Mouse (Mus musculus) common myeloid progenitor, adult 5-6 weeks (primary cell): ENCODE data around the gene Cfap46. TPM values are rescaled to one million over a fixed set of nuclear protein-coding genes. Genes with fewer than 3 reads are reported as not detected.

ENCODE experiments used
- ATAC-seq: replicated peaks from 2 replicates; pipeline ENCODE4 v1.8.0; 2016; ENCODE audit warnings: low read depth, mild to moderate bottlenecking, moderate TSS enrichment, inconsistent platforms; ENCODE audit not compliant: poor library complexity, severe bottlenecking
- total RNA-seq: library from RNA; stranded (forward); fragments of 200-1000, 187-1606 nt; gene quantifications from 2 replicates; pipeline ENCODE4 v1.2.3, GENCODE M21; 2017

Cfap46 gene
- total RNA-seq = not detected in 2 replicates

GRCm38 (mm10) chr7:139683706-139684552 is at the start of gene Cfap46:
Cfap46 (minus strand) TSS chr7:139683817.
- ATAC-seq = peak; percentile 70

- ATAC-seq = no peak
Observed at GRCm38 (mm10) chr7:139731276-139731696, 47.7 kb upstream of the Cfap46 start.

GRCm38 (mm10) chr7:139727072-139727471 is 43.5 kb upstream of the Cfap46 start:
- no peak for ATAC-seq

- ATAC-seq = no peak
Observed at GRCm38 (mm10) chr7:139725641-139726040, 42.0 kb upstream of the Cfap46 start.

- no peak for ATAC-seq
Observed at GRCm38 (mm10) chr7:139723986-139724385, 40.4 kb upstream of the Cfap46 start.

GRCm38 (mm10) chr7:139721196-139721595 is 37.6 kb upstream of the Cfap46 start:
- ATAC-seq = no peak

- ATAC-seq = no peak
Observed at GRCm38 (mm10) chr7:139717781-139718180, 34.2 kb upstream of the Cfap46 start.

GRCm38 (mm10) chr7:139711821-139712220 is 28.2 kb upstream of the Cfap46 start:
- ATAC-seq = no peak

- ATAC-seq = no peak
Observed at GRCm38 (mm10) chr7:139706411-139707120, 22.9 kb upstream of the Cfap46 start.

- ATAC-seq = no peak
Observed at GRCm38 (mm10) chr7:139705781-139706180, 22.2 kb upstream of the Cfap46 start.

- ATAC-seq = no peak
Observed at GRCm38 (mm10) chr7:139705081-139705480, 21.5 kb upstream of the Cfap46 start.

GRCm38 (mm10) chr7:139703826-139704199 is 20.2 kb upstream of the Cfap46 start:
- no peak for ATAC-seq

GRCm38 (mm10) chr7:139703146-139703825 is 19.7 kb upstream of the Cfap46 start:
- peak; percentile 87 for ATAC-seq

GRCm38 (mm10) chr7:139701651-139702301 is 18.2 kb upstream of the Cfap46 start:
- no peak for ATAC-seq

- ATAC-seq = no peak
Observed at GRCm38 (mm10) chr7:139692641-139693294, 9.2 kb upstream of the Cfap46 start.

GRCm38 (mm10) chr7:139692211-139692610 is 8.6 kb upstream of the Cfap46 start:
- ATAC-seq = no peak

GRCm38 (mm10) chr7:139685336-139685735 is 1.7 kb upstream of the Cfap46 start:
- no peak for ATAC-seq

GRCm38 (mm10) chr7:139684553-139684929 is 924 bp upstream of the Cfap46 start:
- ATAC-seq = peak; percentile 95

- no peak for ATAC-seq
Observed at GRCm38 (mm10) chr7:139681921-139682598, 1.6 kb downstream of the Cfap46 start.
